Mouse (Mus musculus) splenic B cell, adult 2 months (primary cell): ENCODE data around the gene Tsr3.
"Not testable (repeated sequence)": the region's sequence is repeated elsewhere in the genome, so short reads cannot be mapped to it uniquely, and the experiment has no call there.

Experiments
- DNase-seq: peaks from one replicate; pipeline ENCODE4 v3.0.0-alpha.2; 2011; ENCODE audit warnings: low read depth, low spot score
- H3K27me3 ChIP-seq: 2 replicates; pipeline ENCODE4 v1.6.1; 2012; ENCODE audit warnings: mild to moderate bottlenecking, low read length, moderate library complexity, mixed read lengths; ENCODE audit not compliant: control insufficient read depth, poor library complexity, insufficient read depth, severe bottlenecking
- H3K36me3 ChIP-seq: 2 replicates; pipeline ENCODE4 v1.6.1; 2012; ENCODE audit warnings: mild to moderate bottlenecking, low read length, moderate library complexity, mixed read lengths; ENCODE audit not compliant: control insufficient read depth, poor library complexity, insufficient read depth, severe bottlenecking

Gene Tsr3

DNA sequence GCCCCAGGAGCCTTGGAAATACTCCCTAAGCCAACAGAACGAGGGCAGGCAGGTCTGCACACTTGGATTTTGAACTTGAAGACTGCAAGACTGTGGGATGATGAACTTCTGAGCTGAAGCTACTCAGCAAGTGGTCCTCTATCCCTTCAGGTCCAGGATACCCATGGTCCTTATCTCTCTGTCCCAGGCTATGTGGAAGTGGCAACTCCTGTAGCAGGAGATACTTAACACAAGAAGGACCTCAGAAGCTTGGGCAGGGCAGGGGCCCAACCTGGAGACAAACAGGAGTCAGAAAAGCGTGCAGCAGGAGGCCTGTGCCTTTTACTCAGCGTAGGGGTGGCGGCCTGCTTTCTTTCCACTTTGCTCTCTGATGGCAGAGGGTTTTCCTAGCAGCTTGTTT lies 14.3 kb upstream of the Tsr3 start:
- peaks cover 4% of the 10 kb centered on the region for H3K36me3 ChIP-seq
- no peak for DNase-seq
- no peaks in the 10 kb centered on the region for H3K27me3 ChIP-seq

DNA sequence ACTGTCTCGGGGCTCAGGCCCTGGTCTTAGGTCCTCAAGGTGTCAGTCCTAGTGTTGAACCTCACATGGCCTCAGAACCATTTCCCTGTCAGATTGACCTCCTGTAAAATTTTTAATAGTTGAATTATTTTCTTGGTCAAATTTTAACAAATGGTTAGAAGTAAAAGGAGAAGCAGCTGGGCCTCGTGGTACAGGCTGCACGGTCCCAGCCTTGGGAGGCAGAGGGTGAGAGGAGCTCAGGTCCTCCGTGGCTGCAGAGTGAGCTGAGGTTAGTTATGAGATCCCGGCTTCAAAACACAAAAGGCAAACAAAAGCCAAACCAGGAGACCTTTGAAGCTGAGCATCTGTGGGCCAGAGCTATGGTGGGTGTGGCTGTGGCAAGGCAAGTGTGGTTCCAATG lies 12.0 kb upstream of the Tsr3 start:
- H3K36me3 ChIP-seq, result peaks cover 5% of the 10 kb centered on the region
- H3K27me3 ChIP-seq, result no peaks in the 10 kb centered on the region
- DNase-seq, result no peak

DNA sequence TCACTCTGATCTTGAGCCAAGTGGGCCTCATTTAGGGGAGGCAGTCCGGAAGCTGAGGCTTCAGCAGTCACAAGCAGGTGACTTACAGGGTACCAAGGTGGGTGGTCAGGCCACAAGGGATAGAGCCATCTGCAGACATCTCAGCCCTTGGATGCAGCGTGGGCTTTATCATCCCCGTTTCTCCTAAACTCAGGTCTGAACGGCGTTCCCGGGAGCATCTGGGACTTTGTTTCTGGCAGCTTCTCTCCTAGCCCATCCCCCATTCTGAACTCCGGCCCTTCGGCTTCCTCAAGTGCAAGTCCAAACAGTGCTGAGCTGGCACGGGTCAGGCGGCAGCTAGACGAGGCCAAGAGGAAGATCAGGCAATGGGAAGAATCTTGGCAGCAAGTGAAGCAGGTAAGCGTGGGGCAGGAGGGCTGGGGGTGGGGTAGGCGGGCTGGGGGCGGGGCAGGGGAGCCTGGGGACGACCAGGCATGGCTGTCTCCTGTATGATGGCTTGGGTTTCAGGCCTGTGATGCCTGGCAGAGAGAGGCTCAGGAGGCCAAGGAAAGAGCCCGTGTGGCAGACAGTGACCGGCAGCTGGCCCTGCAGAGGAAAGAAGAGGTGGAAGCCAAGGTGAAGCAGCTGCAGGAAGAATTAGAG lies 9.8 kb upstream of the Tsr3 start:
- DNase-seq, H3K27me3 ChIP-seq, H3K36me3 ChIP-seq: not testable (repeated sequence)

DNA sequence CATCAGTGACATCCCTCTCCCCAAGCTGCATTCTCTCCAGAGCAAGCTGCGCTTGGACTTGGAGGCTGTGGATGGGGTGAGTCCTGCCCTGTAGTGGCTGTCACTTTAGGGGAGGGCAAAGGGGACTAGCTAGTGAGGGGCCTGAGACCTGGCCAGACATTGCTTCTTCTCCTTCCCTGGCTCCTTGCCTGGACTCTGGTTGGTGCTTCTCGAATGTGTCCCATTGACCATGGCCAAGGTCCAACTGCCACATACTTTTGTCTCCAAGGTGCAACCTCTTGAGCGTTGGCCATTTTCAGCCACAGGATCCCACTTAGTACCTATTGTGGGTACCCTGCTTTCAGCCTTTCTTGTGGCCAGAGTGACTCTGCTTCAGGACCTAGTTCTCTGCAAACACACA lies 9.3 kb upstream of the Tsr3 start:
- H3K36me3 ChIP-seq, result peaks cover 5% of the 10 kb centered on the region
- no peaks in the 10 kb centered on the region for H3K27me3 ChIP-seq
- DNase-seq, result no peak

DNA sequence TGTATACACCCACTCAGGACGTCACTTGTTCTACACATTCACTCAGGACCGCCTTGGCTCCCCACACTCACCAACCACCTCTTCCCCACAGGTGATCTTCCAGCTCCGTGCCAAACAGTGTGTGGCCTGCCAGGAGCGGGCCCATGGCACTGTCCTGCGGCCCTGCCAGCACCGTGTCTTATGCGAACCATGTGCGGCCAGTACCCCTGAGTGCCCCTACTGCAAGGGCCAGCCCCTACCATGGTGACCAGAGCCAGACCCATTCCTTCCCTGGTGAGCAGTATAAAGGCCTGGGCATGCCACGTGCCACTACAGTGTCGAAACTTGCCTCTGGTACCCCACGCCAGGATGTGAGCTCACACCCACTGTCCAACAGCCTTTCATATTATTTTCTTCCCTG lies 8.3 kb upstream of the Tsr3 start:
- not testable (repeated sequence) for DNase-seq, H3K36me3 ChIP-seq, H3K27me3 ChIP-seq

DNA sequence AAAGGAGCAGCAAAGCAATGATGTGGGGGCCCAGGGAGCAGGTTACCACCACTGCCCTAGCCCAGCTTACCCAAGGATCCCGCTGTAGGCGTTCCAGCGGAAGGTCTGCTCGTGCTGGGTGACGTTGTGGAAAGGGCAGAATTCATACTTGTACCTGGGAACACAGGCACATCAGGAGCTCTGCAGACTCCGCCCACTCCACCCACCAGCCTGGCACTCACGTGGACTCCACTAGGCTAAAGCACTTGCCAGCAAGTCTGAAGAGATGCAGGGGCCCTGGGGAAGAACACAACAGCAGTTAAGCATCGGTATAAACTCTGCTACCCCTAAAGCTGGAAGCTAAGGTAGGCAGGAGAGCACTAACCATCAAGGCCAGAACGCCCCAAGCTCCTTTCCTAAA lies 4.3 kb upstream of the Tsr3 start:
- peaks cover 1% of the 10 kb centered on the region; the same call in 1 of the 2 replicates for H3K36me3 ChIP-seq
- H3K27me3 ChIP-seq, result no peaks in the 10 kb centered on the region
- DNase-seq, result no peak

DNA sequence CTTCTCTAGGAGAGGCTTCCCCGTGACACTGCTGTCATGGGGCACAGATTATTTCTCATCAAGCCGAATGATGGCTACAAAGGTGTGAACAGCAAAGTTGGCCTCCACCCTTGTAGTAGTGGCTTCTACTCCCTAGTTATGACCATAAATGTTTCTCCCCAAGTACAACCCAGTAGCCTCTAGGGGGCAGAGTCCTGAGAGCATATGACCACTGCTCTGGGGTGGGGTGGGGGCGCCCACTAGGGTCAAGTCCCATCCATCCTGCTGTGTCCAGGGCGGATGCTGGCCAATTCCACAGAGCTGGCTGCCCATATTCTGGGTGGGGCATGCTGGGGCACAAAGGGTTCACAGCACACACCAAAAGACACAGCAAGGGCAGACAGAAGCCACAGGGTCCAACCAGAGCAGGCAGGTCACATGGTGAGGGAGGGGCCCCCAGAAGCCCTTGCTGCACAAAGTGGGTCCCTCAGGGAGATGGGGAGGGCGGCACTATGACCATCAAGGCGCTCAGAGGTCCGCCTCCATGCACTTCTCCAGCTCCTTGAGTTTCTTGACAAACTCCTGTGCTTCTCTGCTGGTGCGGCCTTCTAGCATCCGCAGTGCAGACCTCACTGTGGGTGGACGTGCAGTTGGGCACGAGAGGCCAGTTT lies 3.3 kb downstream of the Tsr3 start:
- Histone ChIP-seq H3K36me3 (no peaks in the 10 kb centered on the region; the same call in 1 of the 2 replicates), H3K27me3 (no peaks in the 10 kb centered on the region)
- DNase-seq, result no peak

DNA sequence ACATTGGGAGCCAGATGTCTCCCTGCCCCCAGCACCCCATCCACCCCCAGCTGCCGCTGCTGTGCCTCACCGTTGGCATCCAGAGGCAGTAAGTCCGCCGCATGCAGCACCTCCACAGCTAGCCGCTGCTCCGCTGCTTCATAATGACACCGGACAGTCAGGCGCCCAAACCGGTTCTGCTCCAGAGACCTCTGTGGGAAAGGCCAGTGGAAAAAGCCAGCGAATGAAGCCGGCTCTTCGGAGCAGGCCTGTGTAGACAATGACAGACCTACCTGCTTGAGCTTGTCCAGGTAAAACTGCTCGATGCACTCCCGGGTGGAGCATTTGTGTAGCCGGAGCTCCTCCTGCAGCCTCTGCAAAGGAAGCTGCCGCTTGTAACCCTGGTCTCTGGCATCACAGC lies 4.3 kb downstream of the Tsr3 start:
- no peak for DNase-seq
- no peaks in the 10 kb centered on the region; the same call in 1 of the 2 replicates for H3K36me3 ChIP-seq

DNA sequence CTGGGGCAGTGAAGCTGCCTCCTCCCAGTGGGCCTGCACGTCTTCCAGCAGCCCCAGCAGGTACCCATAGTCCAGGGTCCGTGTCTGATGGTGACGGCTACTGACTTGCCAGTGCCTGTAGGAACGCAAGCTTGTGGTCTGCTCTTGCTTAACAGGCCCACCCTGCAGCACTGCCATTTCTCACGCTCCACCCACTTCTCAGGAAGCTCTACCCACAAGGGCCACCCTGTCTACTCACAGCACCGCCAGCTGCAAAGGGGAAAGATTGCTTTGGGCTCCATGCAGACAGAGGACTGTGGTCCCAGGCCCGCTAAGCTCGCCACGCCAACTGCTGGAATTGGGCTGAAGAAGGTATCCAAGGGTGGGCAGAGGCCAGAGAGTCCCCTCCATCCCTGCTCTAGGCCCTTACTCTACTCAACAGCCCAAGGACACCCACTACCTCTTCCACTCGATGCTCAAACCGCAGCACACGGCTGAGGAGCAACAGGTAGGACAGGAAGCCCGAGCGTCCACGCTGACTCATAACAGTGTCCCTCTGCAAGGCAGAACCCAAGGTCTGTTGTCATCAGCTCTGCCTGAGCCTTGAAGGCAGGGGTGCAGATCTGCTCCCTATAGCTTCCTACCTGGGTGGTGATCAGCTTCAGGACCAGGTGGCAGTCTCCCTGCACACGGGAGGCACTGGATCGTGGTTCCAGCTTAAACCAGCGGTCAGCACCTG lies 8.2 kb downstream of the Tsr3 start:
- Histone ChIP-seq H3K36me3 (no peaks in the 10 kb centered on the region; the same call in 1 of the 2 replicates), H3K27me3 (no peaks in the 10 kb centered on the region)
- DNase-seq, result no peak

More for the DNA sequence above, 4.3 kb downstream of the Tsr3 start:
- no peaks in the 10 kb centered on the region for H3K27me3 ChIP-seq

DNA sequence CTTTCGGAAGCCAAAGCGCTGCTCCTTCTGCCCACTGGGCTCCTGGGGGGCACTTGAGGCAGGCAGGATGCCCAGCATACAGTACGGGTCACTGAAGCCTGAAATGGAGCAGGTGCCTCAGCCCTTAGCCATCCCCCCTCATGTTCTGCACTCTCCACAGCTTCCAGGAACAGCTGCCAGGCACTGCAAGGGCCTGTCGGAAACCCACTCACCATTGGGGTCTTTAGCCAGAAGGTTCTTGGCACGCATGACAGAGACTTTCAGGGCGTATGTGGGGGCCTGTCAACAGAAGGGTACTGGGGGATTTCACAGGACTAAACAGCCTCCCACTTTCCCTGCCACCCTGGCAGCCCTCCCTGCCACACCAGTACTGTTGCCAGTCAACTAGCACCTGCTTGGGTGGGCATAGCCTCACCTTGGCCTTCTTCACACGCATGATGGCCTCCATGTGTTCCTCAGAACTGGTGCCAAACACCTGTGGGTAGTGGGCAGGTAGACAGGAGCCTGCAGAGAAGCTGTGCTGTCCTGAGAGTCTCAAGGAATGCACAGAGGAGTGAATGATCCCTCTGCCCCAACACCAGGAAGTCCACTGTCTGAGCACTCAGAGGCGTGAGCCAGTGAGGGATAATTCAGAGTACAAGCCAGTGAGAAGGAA lies 10.3 kb downstream of the Tsr3 start:
- Histone ChIP-seq H3K36me3 (no peaks in the 10 kb centered on the region), H3K27me3 (no peaks in the 10 kb centered on the region; the same call in 1 of the 2 replicates)
- no peak for DNase-seq

DNA sequence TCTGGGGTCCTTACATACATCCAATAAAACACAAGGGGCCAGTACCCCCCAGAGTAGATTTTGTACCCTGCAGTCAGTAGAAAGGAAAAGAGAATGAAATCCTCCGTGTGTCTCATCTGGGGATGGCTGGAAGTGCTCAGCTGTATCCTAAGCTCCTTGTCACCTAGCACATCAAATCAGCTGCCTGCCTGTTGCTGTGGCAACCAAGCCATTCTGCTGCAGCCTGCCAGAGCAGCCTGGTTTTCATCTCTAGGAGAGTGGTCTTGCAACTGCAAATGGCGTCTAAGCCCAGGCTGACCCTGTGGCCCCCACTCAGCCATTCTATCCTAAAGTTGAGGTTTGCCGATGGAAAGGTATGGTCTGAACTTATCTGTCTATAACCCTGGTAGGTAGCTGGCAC lies 12.7 kb downstream of the Tsr3 start:
- no peak for DNase-seq
- Histone ChIP-seq H3K36me3 (no peaks in the 10 kb centered on the region), H3K27me3 (no peaks in the 10 kb centered on the region; the same call in 1 of the 2 replicates)

DNA sequence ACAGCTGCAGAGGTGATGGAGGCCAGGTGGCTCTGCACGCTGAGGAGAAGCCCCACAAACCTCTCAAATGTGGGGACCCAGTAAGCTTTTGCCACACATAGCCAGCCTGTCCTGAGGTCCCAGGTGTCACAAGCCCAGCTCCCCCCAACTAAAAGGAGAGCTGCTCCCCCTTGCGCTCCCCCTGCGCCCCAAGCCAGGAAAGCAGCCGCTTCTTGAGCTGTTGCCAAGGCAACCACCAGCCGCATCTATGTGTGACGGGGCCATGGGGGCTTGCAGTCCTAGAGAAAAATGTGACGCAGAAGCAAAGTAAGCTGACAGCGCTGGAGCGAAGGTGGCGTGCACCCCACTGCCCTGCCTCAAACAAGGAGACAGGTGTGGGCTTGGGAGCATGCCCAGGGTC lies 13.8 kb downstream of the Tsr3 start:
- H3K27me3 ChIP-seq, result no peaks in the 10 kb centered on the region; the same call in 1 of the 2 replicates
- DNase-seq, result no peak

DNA sequence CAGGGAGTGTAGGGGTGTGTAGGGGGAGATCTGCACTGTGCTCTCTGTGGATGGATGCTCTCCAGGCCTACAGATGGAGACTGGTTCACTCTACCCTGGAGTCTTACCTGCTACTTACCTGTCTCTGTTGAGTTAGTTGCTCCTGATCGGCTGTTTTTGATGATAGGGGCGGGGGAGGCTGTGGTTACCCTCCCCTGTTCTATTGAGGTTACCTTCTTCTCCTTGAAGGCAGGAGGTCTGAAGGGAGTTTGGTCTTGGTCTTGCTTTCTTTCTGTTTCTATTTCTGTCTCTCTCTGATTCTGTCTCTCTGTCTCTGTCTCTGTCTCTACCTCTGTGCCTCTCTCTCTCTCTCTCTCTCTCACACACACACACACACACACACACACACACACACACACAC lies 15.1 kb downstream of the Tsr3 start:
- peaks cover 2% of the 10 kb centered on the region; the same call in 1 of the 2 replicates for H3K36me3 ChIP-seq
- no peaks in the 10 kb centered on the region; the same call in 1 of the 2 replicates for H3K27me3 ChIP-seq
- DNase-seq, result no peak

More for the DNA sequence above, 13.8 kb downstream of the Tsr3 start:
- no peaks in the 10 kb centered on the region for H3K36me3 ChIP-seq

DNA sequence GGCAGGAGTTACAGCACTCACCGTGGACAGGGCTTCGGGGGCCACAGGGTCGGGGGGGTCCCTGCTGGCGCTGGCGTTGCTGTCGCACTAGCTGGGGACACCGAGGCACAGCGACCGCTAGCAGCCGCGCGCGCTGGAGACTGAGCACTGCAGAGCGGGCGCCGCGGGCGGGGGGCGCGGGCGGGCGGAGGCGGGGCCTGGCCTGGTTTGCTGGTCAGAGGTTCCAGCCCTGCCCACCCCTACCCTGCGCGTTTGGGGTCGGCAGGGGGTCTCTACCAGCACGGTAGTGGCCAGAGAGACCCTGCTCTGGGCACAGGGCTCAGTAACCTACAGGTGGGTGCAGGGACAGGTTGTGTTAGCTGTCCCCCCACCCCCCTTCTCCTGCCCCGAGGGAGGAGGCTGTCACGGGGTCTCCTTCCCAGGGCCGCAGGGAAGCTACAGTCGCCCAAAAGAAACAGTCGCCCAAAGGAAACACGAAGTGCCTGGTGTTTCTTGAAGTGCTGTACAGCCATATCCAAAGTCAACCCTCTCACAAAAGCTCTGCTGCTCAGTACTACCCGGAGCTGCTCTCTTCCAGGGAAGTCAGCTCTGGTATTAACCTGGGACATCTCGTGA lies 16.3 kb downstream of the Tsr3 start, which contains the start of gene Baiap3:
Gene Baiap3 (minus strand): TSS at position 225 of the 615 bp plus-strand sequence.
- Histone ChIP-seq H3K27me3 (no peaks in the 10 kb centered on the region; the same call in 1 of the 2 replicates), H3K36me3 (peaks cover 2% of the 10 kb centered on the region; the same call in 1 of the 2 replicates)
- no peak for DNase-seq
